Mouse (Mus musculus): Measurements from ENCODE around the gene Gpkow. TPM values are rescaled to one million over a fixed set of nuclear protein-coding genes. Genes with fewer than 3 reads are reported as not detected.

Gene Gpkow
- polyA plus RNA-seq, 1 experiment from 2014 or later = 46.9 TPM

GRCm38 (mm10) chrX:7673578-7674281 lies 23.2 kb upstream of the Gpkow start:
- peak; percentile 39; the same call in 1 of the 2 replicates for ATAC-seq (ENCODE audit: insufficient read depth)
- H3K4me3 ChIP-seq (ENCODE audit: low read depth, low read length) = 0 out of 2 replicates have a peak overlapping the region, but pooled peaks have one; percentile 22
- WGBS = 20% methylated on average over 11 of the region's 12 CpGs
- H3K27ac ChIP-seq (ENCODE audit: low read depth) = peak overlapping the region; percentile 30; the same call in 1 of the 2 replicates
- H3K4me1 ChIP-seq (ENCODE audit: insufficient read depth) = no peaks in the 10 kb centered on the region
- no peak overlapping the region for H3K9ac ChIP-seq
- no peaks in the 10 kb centered on the region for H3K9me3 ChIP-seq (ENCODE audit: low read depth, low read length)
- no peaks in the 10 kb centered on the region for H3K36me3 ChIP-seq (ENCODE audit: insufficient read depth)
- peak overlapping the region; percentile 57 for H3K4me2 ChIP-seq
- H3K27me3 ChIP-seq (ENCODE audit: insufficient read depth, low read length) = no peaks in the 10 kb centered on the region
- no peak for TF ChIP-seq CTCF (IDR thresholded peaks at IDR 0.05; ENCODE audit: low read depth)
- peak; percentile 59 for DNase-seq

DNA sequence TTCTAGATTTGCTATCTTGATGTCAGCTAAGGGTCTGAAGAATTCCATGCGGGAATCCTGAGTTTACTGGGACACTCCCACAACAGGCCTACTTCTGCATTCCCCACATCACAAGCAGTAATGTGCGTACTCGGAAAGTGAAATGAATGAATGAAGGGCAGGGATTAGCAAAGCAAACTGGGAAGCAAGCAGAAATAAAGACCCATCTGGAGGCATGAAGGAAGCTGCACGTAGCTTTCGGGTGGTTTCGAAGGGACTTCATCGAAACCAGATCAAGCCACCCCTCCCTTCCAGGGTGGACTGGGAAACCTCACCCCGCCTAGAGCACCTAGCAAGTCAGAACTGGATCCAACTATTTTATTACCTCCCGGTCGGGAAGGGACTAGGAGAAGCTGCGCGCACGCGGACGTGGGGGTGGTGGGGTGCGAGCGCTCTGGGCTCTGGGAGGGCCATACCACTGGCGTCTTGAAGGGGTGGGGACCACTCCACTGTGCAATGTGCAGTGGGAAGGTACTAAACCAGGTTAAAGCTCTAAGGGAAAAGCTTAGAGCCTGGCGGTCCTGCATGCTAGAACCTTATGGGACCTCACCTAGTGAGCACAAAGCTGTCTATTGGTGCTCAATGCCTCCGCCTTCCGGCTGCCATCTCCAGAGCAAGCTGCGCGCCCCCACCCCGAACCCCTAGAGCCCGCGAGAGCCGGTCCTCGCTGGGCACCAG lies 22.5 kb upstream of the Gpkow start:
- peak overlapping the region; percentile 22 for H3K4me3 ChIP-seq (ENCODE audit: low read depth, low read length)
- DNase-seq (no peak), ATAC-seq (ENCODE audit: insufficient read depth) (peak; percentile 7; the same call in 1 of the 2 replicates)
- H3K9me3 ChIP-seq (ENCODE audit: low read depth, low read length) = no peaks in the 10 kb centered on the region
- H3K27me3 ChIP-seq (ENCODE audit: insufficient read depth, low read length) = no peaks in the 10 kb centered on the region
- peak overlapping the region; percentile 32; the same call in 1 of the 2 replicates for H3K27ac ChIP-seq (ENCODE audit: low read depth)
- H3K36me3 ChIP-seq (ENCODE audit: insufficient read depth) = no peaks in the 10 kb centered on the region
- WGBS = 25% methylated on average over 28 of the region's 28 CpGs
- H3K9ac ChIP-seq = peak overlapping the region; percentile 27; the same call in 1 of the 2 replicates
- H3K4me1 ChIP-seq (ENCODE audit: insufficient read depth) = no peaks in the 10 kb centered on the region
- TF ChIP-seq CTCF (IDR thresholded peaks at IDR 0.05; ENCODE audit: low read depth) = no peak; the same call in 1 of the 2 replicates
- H3K4me2 ChIP-seq = peak overlapping the region; percentile 57

DNA sequence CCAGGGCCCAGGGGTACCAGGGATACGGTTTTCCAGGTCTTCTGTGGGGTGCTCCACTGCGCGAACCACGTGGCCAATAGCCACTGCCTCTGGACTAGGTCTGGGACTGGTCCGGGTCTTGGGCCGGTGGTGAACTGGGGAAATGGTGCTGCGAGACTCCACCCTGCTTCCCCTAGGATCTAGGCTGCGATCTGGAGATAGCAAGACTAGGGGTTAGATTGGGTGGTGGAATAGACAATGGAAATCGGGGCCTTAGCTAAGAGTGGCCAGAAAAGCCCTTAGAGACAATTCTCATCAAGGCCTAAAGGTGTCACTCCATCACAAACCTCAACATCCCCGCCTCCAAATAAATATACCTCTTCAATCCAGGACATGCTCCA lies 21.9 kb upstream of the Gpkow start:
- peak overlapping the region; percentile 22 for H3K4me3 ChIP-seq (ENCODE audit: low read depth, low read length)
- H3K9me3 ChIP-seq (ENCODE audit: low read depth, low read length) = no peaks in the 10 kb centered on the region
- H3K4me2 ChIP-seq = peak overlapping the region; percentile 57
- no peak for DNase-seq
- no peak for TF ChIP-seq CTCF (IDR thresholded peaks at IDR 0.05; ENCODE audit: low read depth)
- H3K36me3 ChIP-seq (ENCODE audit: insufficient read depth) = no peaks in the 10 kb centered on the region
- H3K4me1 ChIP-seq (ENCODE audit: insufficient read depth) = no peaks in the 10 kb centered on the region
- no peak for ATAC-seq (ENCODE audit: insufficient read depth)
- H3K9ac ChIP-seq = no peak overlapping the region
- 37% methylated on average over 10 of the region's 10 CpGs for WGBS
- H3K27me3 ChIP-seq (ENCODE audit: insufficient read depth, low read length) = no peaks in the 10 kb centered on the region
- no peak overlapping the region for H3K27ac ChIP-seq (ENCODE audit: low read depth)

DNA sequence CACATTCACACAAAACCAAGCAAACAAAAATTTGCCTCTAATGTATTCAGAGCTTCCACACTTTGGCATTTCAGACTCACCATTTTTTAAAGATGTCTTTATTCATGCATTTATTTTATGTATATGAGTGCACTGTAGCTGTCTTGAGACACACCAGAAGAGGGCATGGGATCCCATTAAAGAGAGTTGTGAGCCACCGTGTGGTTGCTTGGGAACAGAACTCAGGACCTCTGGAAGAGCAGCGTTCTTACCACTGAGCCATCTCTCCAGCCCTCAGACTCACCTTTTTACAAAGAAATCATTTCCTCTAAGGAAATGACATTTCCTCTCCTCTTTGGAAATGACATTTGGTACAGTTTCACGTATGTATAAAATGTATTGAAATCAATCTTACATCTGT lies 17.9 kb upstream of the Gpkow start:
- no peak overlapping the region for H3K4me2 ChIP-seq
- no peak for DNase-seq

DNA sequence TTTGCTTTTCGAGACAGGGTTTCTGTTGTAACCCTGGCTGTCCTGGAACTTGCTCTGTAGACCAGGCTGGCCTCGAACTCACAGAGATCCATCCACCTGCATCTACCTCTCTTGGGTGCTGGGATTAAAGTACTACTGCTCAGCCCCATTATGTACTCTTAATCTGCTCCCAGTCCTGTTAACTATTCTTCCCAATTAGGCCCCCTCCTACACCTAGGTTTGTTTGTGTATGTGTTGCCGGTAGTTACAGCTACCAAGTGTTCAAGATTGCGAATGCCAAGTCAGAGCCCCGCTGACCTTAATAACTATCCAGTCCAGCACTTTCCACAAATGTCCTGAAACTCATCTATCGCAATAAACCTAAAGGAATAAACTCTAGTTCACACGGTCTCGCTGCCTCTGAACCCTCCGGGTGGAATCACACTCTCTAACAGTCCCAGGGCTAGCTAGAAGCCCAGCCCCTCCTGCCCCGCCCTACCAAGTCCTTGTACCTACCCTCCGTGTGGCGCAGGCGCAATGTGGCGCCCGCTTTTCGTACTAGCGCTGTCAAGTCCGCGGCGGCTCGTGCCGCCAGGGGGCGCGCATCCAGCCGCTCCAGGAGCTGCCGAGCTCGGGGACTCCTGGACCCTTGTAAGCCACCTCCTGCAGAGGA lies 17.4 kb upstream of the Gpkow start:
- 8% methylated on average over 27 of the region's 27 CpGs for WGBS

More for the DNA sequence above, 17.9 kb upstream of the Gpkow start:
- no peaks in the 10 kb centered on the region for H3K27me3 ChIP-seq (ENCODE audit: insufficient read depth, low read length)
- WGBS = 32% methylated on average over 3 of the region's 3 CpGs
- no peak overlapping the region for H3K4me3 ChIP-seq (ENCODE audit: low read depth, low read length)
- no peak for ATAC-seq (ENCODE audit: insufficient read depth)
- H3K9ac ChIP-seq = no peak overlapping the region
- no peaks in the 10 kb centered on the region for H3K4me1 ChIP-seq (ENCODE audit: insufficient read depth)
- peak; percentile 22; the same call in 1 of the 2 replicates for TF ChIP-seq CTCF (IDR thresholded peaks at IDR 0.05; ENCODE audit: low read depth)
- H3K27ac ChIP-seq (ENCODE audit: low read depth) = no peak overlapping the region
- no peaks in the 10 kb centered on the region for H3K9me3 ChIP-seq (ENCODE audit: low read depth, low read length)
- H3K36me3 ChIP-seq (ENCODE audit: insufficient read depth) = no peaks in the 10 kb centered on the region

GRCm38 (mm10) chrX:7680057-7680412 lies 16.9 kb upstream of the Gpkow start:
- no peak for ATAC-seq (ENCODE audit: insufficient read depth)

More for the DNA sequence above, 17.4 kb upstream of the Gpkow start:
- peak; percentile 85 for TF ChIP-seq CTCF (IDR thresholded peaks at IDR 0.05; ENCODE audit: low read depth)
- Histone ChIP-seq H3K9me3 (ENCODE audit: low read depth, low read length) (no peaks in the 10 kb centered on the region), H3K4me1 (ENCODE audit: insufficient read depth) (no peaks in the 10 kb centered on the region), H3K27ac (ENCODE audit: low read depth) (no peak overlapping the region), H3K4me2 (peak overlapping the region; percentile 58), H3K9ac (no peak overlapping the region), H3K27me3 (ENCODE audit: insufficient read depth, low read length) (no peaks in the 10 kb centered on the region), H3K36me3 (ENCODE audit: insufficient read depth) (no peaks in the 10 kb centered on the region), H3K4me3 (ENCODE audit: low read depth, low read length) (peak overlapping the region; percentile 21)
- ATAC-seq (ENCODE audit: insufficient read depth) (peak; percentile 98), DNase-seq (peak; percentile 94)

DNA sequence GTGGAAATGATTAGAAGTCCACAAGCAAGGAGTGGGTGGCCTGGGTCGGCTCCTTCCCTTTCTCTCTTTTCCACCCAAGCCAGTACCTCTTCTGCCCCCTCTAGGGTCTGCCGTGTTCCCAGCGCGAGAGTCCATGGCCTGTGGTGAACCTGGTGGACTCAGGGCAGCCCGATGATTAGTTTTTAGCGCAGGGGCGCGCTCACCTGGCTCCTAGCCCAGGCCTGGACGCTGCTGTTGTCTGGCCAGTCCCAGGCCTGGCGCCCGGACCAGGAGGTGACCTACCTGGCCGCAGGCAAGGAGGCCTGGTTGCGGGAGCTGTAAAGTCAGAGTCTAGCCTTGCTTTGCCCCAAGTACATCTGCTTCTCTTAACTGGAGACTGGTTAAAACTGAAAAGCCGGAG lies 16.1 kb upstream of the Gpkow start, which contains the start of gene Magix:
Magix (minus strand) TSS at position 388 of the 400 bp plus-strand sequence.
- Histone ChIP-seq H3K4me1 (ENCODE audit: insufficient read depth) (no peaks in the 10 kb centered on the region), H3K9me3 (ENCODE audit: low read depth, low read length) (no peaks in the 10 kb centered on the region), H3K36me3 (ENCODE audit: insufficient read depth) (no peaks in the 10 kb centered on the region), H3K4me2 (peak within 1 kb of the TSS; percentile 58), H3K9ac (no peak within 1 kb of the TSS), H3K27me3 (ENCODE audit: insufficient read depth, low read length) (no peaks in the 10 kb centered on the region), H3K4me3 (ENCODE audit: low read depth, low read length) (peak within 1 kb of the TSS; percentile 21), H3K27ac (ENCODE audit: low read depth) (no peak within 1 kb of the TSS)
- ATAC-seq (ENCODE audit: insufficient read depth) = no peak
- TF ChIP-seq CTCF (IDR thresholded peaks at IDR 0.05; ENCODE audit: low read depth) = no peak
- 63% methylated on average over 14 of the region's 14 CpGs for WGBS
- no peak for DNase-seq

More at GRCm38 (mm10) chrX:7680057-7680412, 16.9 kb upstream of the Gpkow start:
- DNase-seq = no peak
- Histone ChIP-seq H3K9me3 (ENCODE audit: low read depth, low read length) (no peaks in the 10 kb centered on the region), H3K27me3 (ENCODE audit: insufficient read depth, low read length) (no peaks in the 10 kb centered on the region), H3K9ac (no peak overlapping the region), H3K36me3 (ENCODE audit: insufficient read depth) (no peaks in the 10 kb centered on the region), H3K4me3 (ENCODE audit: low read depth, low read length) (peak overlapping the region; percentile 21), H3K4me1 (ENCODE audit: insufficient read depth) (no peaks in the 10 kb centered on the region), H3K4me2 (peak overlapping the region; percentile 58), H3K27ac (ENCODE audit: low read depth) (no peak overlapping the region)
- 29% methylated on average over 11 of the region's 12 CpGs for WGBS
- no peak for TF ChIP-seq CTCF (IDR thresholded peaks at IDR 0.05; ENCODE audit: low read depth)

All from lung, embryonic 14.5 days (tissue).